Mouse (Mus musculus) small intestine, adult 2 months (tissue): ENCODE measurements at regions not wholly inside any gene's neighbourhood (a gene's known extent, or its start where the extent isn't known, plus 50 kb on each side); places are given as distances from the start of the nearest gene placed in this dataset.
"Not testable (repeated sequence)": the region's sequence is repeated elsewhere in the genome, so short reads cannot be mapped to it uniquely, and the experiment has no call there.

Source experiments
- H3K27ac ChIP-seq: fragments of 200-500 bp; 2 replicates; pipeline ENCODE4 v1.5.1; 2012; ENCODE audit warnings: low read depth, low read length, control low read depth, inconsistent platforms; ENCODE audit not compliant: insufficient read depth
- H3K27me3 ChIP-seq: fragments of 200-500 bp; 2 replicates; pipeline ENCODE4 v1.6.1; 2012; ENCODE audit warnings: mild to moderate bottlenecking, moderate library complexity, low read length, inconsistent platforms; ENCODE audit not compliant: control insufficient read depth, insufficient read depth
- H3K36me3 ChIP-seq: fragments of 200-500 bp; 2 replicates; pipeline ENCODE4 v1.6.1; 2012; ENCODE audit warnings: mild to moderate bottlenecking, low read length, control low read depth, inconsistent platforms; ENCODE audit not compliant: control insufficient read depth, insufficient read depth
- H3K4me1 ChIP-seq: fragments of 200-500 bp; 2 replicates; pipeline ENCODE4 v1.6.1; 2012; ENCODE audit warnings: low read length, inconsistent platforms, mixed read lengths; ENCODE audit not compliant: control insufficient read depth, insufficient read depth, insufficient read length
- H3K4me3 ChIP-seq: fragments of 200-500 bp; 2 replicates; pipeline ENCODE4 v1.5.1; 2012; ENCODE audit warnings: low read depth, mild to moderate bottlenecking, control low read depth, inconsistent platforms, low read length, moderate library complexity
- CTCF ChIP-seq: fragments of 200-500 bp; IDR thresholded peaks from 2 replicates; pipeline ENCODE4 v1.5.1; 2012; ENCODE audit warnings: low read depth, mild to moderate bottlenecking, control low read depth, inconsistent platforms, low read length, moderate library complexity, mixed read lengths; ENCODE audit not compliant: insufficient replicate concordance, insufficient read length; ENCODE audit errors: extremely low read depth
- POLR2A ChIP-seq: fragments of 200-500 bp; IDR thresholded peaks from 2 replicates; pipeline ENCODE4 v1.6.1; 2012; ENCODE audit warnings: low read depth, mild to moderate bottlenecking, control low read depth, inconsistent platforms, low read length, moderate library complexity
- WGBS: fragments of 180-500 bp; shearing (Covaris S2); methylation state at CpG from one replicate; pipeline ENCODE4 v1.1.7; 2018; 5-methylcytosine and 5-hydroxymethylcytosine counted together

DNA sequence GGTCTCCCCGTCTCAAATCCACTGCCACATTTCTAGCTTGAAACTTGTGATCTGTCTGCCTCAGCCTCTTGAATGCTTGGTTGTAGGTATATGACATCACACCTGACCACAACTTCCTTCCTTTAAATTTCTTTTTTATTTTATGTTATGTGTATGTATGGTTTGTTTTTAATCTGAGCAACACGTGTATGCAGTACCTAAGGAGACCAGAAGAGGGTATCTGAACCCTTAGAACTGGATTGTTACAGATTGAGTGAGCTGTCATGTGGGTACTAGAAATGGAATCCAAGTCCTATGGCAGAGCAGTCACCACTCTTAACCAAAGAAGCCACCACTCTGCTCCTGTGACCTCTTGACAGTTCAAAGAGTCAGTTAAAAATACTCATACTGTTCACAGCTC is 240.0 kb upstream of the Got2 start:
- no peaks in the 10 kb centered on the region for H3K27me3 ChIP-seq
- no peaks in the 10 kb centered on the region for H3K36me3 ChIP-seq
- 83% methylated on average over 2 of the region's 2 CpGs for WGBS
- no peak for TF ChIP-seq POLR2A
- TF ChIP-seq CTCF, result no peak
- H3K27ac ChIP-seq, result no peak overlapping the region
- H3K4me3 ChIP-seq, result no peak overlapping the region
- H3K4me1 ChIP-seq, result no peaks in the 10 kb centered on the region

DNA sequence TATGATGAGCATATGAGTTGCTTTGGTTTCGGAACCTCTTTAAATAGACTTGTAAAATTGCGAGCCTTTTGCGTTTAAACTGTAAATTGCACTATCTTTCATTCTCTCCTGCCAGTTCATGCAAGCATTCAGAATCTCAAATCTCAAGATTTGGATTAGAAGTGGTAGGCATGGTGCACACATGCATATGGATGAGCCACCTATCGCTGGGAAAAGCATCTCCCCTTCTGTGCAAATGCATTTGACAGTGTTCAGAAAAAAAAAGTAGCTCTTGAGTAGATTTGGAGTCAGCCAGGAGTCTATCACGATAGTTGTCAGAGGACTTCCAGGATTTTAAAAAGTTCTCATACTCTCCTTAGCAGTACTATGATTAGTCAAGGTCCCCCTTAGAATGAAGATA is 212.5 kb upstream of the Got2 start:
- no peaks in the 10 kb centered on the region for H3K4me1 ChIP-seq
- H3K36me3 ChIP-seq, result no peaks in the 10 kb centered on the region
- no peak overlapping the region for H3K4me3 ChIP-seq
- H3K27ac ChIP-seq, result no peak overlapping the region
- no peaks in the 10 kb centered on the region for H3K27me3 ChIP-seq
- WGBS, result 86% methylated on average over 5 of the region's 5 CpGs
- TF ChIP-seq POLR2A (no peak), CTCF (no peak)

DNA sequence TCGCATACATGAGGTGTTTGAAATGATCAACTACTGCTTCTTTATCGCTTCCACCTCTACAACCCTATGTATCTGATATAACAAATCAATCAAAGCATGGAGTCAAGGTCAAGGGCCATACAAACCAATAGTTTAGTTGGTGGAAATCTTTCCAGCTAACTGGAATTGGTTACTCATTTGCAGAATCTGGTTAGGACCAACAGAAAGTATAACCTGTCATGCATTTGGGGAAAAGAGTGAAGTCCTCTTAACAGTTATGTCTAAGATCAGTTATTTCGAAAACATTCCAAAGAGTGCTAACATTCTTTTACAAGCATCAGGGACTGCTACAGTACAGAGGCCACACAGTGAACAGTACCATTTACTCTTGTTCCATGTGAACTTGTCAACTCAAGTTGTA is 204.6 kb upstream of the Got2 start:
- 74% methylated on average over 3 of the region's 3 CpGs for WGBS
- no peak overlapping the region for H3K27ac ChIP-seq
- TF ChIP-seq POLR2A (no peak), CTCF (no peak)

DNA sequence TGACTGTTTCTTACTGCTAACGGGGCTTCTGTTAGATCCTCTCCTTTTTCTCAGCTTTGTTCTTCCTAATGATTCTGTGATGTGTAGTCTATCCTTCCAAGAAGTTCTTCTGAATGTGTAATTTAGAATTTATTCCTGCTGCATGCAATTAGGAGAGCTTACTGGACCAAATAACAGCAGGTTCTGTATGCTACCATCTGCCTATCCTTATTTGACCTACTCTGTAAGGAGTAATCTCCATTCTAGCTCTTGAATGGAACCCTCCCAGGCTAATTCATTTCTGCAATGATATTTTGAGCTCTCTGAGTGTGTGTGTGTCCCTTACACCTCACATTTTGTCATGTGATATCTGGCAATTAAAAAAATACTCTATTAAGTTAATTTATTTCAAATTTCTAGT is 201.9 kb upstream of the Got2 start:
- Histone ChIP-seq H3K36me3 (no peaks in the 10 kb centered on the region), H3K4me3 (no peak overlapping the region), H3K27me3 (no peaks in the 10 kb centered on the region), H3K27ac (no peak overlapping the region), H3K4me1 (no peaks in the 10 kb centered on the region)
- TF ChIP-seq CTCF, result no peak
- TF ChIP-seq POLR2A, result no peak
- 88% methylated on average over 1 of the region's 1 CpGs for WGBS

More for the DNA sequence above, 204.6 kb upstream of the Got2 start:
- H3K36me3 ChIP-seq, result no peaks in the 10 kb centered on the region
- H3K4me1 ChIP-seq, result no peaks in the 10 kb centered on the region
- no peaks in the 10 kb centered on the region for H3K27me3 ChIP-seq
- H3K4me3 ChIP-seq, result no peak overlapping the region

DNA sequence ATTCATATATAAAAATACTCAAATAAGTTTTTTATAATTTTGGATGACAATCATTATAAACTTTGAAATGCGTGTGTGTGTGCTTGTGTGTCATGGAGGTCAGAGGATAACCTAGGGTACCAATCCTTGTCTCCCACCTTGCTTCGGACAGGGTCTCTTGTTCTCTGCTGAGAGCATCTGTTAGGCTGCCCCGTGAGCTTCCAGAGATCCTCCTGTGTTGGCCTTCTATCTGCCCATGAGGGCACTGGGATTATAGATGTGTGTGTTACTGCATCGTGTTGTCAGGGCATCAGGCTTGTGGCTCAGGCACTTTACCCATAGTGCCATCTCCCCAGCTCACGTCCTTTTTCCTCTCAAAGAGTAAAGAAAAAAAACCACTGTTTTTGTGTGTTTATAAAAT is 180.0 kb upstream of the Got2 start:
- H3K27me3 ChIP-seq, result no peaks in the 10 kb centered on the region
- no peak overlapping the region for H3K27ac ChIP-seq
- no peaks in the 10 kb centered on the region for H3K36me3 ChIP-seq
- no peaks in the 10 kb centered on the region for H3K4me1 ChIP-seq
- TF ChIP-seq POLR2A (no peak), CTCF (no peak)
- H3K4me3 ChIP-seq, result no peak overlapping the region
- WGBS, result 73% methylated on average over 5 of the region's 5 CpGs

DNA sequence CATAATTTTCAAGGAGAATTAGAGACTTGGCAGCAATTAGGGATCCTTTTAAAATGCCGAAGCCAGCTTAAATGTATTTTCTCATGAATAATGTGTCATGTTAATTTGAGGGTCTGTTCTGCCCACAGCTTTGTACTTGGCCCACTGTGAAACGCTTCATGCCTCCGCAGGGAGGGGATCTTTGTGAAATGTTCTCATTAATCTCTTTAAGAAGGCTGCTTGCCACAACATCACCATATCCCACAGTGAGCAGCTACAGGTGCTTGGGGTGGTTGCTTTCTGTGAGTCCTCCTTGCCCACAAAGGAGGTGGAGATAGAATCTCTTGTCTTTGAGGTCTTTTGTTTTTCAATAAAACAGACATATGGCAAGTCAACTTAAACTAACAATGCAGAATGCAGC is 159.3 kb upstream of the Got2 start:
- WGBS, result 71% methylated on average over 3 of the region's 3 CpGs
- Histone ChIP-seq H3K4me1 (no peaks in the 10 kb centered on the region), H3K36me3 (no peaks in the 10 kb centered on the region), H3K4me3 (no peak overlapping the region), H3K27me3 (no peaks in the 10 kb centered on the region), H3K27ac (no peak overlapping the region)
- TF ChIP-seq POLR2A, result no peak
- no peak for TF ChIP-seq CTCF

DNA sequence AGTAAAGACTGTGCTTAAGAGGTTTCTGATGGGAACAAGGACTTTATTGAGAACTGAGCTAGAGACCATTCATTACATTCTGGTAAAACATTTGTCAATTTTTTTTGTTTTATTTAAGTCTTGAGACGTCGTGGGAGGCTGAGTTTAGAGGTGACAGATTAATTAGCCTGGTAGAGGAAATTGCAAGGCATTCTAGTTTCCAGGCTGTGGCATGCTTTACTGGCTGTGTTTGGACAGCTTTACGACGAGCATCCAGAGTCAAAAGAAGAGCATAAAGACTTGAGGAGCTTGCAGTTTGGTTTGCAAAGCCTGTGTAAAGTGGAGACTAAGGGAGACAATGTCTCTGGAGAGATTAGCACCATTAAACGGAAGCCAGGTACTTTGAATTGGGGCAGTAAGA is 154.0 kb upstream of the Got2 start:
- WGBS, result 32% methylated on average over 5 of the region's 5 CpGs

DNA sequence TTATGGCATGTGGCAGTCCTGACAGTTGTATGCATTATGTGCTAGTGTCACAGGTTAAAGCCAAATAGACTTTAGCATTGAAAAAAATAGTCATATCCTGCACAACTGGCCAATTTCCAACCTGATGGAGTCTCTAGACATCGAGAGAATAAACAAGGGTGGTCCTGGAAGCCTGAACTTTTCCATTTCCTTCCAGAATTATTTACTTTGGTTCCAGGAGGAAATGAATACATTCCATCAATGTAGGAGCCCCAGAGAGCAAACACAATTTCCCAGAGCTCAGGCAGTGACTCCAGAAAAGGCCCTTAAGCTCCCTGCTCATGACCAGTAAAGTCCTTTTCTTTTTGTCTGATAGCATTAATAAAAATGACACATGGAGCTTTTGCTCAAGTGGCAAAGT is 151.9 kb upstream of the Got2 start:
- Histone ChIP-seq H3K4me1 (no peaks in the 10 kb centered on the region), H3K36me3 (no peaks in the 10 kb centered on the region), H3K27me3 (no peaks in the 10 kb centered on the region), H3K27ac (no peak overlapping the region), H3K4me3 (no peak overlapping the region)
- WGBS, result 20% methylated on average over 1 of the region's 1 CpGs
- TF ChIP-seq CTCF, result no peak
- TF ChIP-seq POLR2A, result no peak

More for the DNA sequence above, 154.0 kb upstream of the Got2 start:
- Histone ChIP-seq H3K27me3 (no peaks in the 10 kb centered on the region), H3K27ac (no peak overlapping the region), H3K36me3 (no peaks in the 10 kb centered on the region), H3K4me1 (no peaks in the 10 kb centered on the region), H3K4me3 (no peak overlapping the region)
- TF ChIP-seq CTCF (no peak), POLR2A (no peak)

DNA sequence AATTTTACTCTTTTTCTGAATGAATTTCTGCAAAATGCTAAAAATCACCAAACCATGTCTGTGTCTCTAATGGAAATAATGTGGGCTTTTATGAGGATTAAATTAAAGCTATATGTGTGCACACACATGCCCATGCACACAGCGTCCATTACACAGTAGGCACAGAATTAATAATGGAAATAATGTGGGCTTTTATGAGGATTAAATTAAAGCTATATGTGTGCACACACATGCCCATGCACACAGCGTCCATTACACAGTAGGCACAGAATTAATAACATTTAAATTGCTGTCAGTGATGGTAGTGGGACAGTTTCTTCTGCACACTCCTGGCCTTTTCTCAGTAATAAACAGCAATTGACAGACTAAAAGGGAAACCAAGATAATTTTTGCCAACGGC is 130.4 kb upstream of the Got2 start:
- 83% methylated on average over 3 of the region's 3 CpGs for WGBS

More for the DNA sequence above, 130.4 kb upstream of the Got2 start:
- H3K4me3 ChIP-seq, H3K27me3 ChIP-seq, H3K4me1 ChIP-seq, H3K36me3 ChIP-seq, H3K27ac ChIP-seq: not testable (repeated sequence)
